Mouse (Mus musculus) kidney, embryonic 15.5 days (tissue): ENCODE results near the gene Cphx3. TPM values are rescaled to one million over a fixed set of nuclear protein-coding genes. Genes with fewer than 3 reads are reported as not detected.
"Not testable (repeated sequence)": the region's sequence is repeated elsewhere in the genome, so short reads cannot be mapped to it uniquely, and the experiment has no call there.

Experiments used
- ATAC-seq: fragments of 200-750 bp; cut with Nextera tagmentation; replicated peaks from 2 replicates; pipeline ENCODE4 v1.8.0; 2017; ENCODE audit warnings: moderate TSS enrichment; ENCODE audit not compliant: low FRiP score
- H3K27ac ChIP-seq: fragments of 300-500 bp; sonication (generic); 2 replicates; pipeline ENCODE4 v1.5.1; 2015; ENCODE audit warnings: mild to moderate bottlenecking, inconsistent platforms
- H3K27me3 ChIP-seq: fragments of 300-500 bp; sonication (generic); 2 replicates; pipeline ENCODE4 v1.6.1; 2015; ENCODE audit warnings: inconsistent platforms
- H3K36me3 ChIP-seq: fragments of 300-500 bp; sonication (generic); 2 replicates; pipeline ENCODE4 v1.6.1; 2015; ENCODE audit warnings: inconsistent platforms
- H3K4me1 ChIP-seq: fragments of 300-500 bp; sonication (generic); 2 replicates; pipeline ENCODE4 v1.6.1; 2015; ENCODE audit warnings: inconsistent platforms
- H3K4me2 ChIP-seq: fragments of 300-500 bp; sonication (generic); 2 replicates; pipeline ENCODE4 v1.6.1; 2015; ENCODE audit warnings: moderate library complexity, mild to moderate bottlenecking, inconsistent platforms
- H3K4me3 ChIP-seq: fragments of 300-500 bp; sonication (generic); replicated peaks from 2 replicates; pipeline ENCODE4 v1.5.1; 2015; ENCODE audit warnings: mild to moderate bottlenecking, inconsistent platforms
- H3K9ac ChIP-seq: fragments of 300-500 bp; sonication (generic); 2 replicates; pipeline ENCODE4 v1.6.1; 2015; ENCODE audit warnings: mild to moderate bottlenecking, inconsistent platforms
- H3K9me3 ChIP-seq: fragments of 300-500 bp; sonication (generic); replicated peaks from 2 replicates; pipeline ENCODE4 v1.6.1; 2016; ENCODE audit warnings: inconsistent platforms
- WGBS: fragments of 180-500 bp; shearing (Covaris S2); methylation state at CpG from one replicate; pipeline ENCODE4 v1.1.7; 2015; ENCODE audit warnings: mixed read lengths; 5-methylcytosine and 5-hydroxymethylcytosine counted together
- polyA plus RNA-seq: library from polyadenylated mRNA; unstranded; fragments of >200 nt; fragmentation: Nextera tagmentation; extraction: Ambion mirVana; gene quantifications from 2 replicates; pipeline ENCODE4 v1.2.1, GENCODE M21; 2015

The Cphx3 gene
- polyA plus RNA-seq, 1 experiment from 2014 or later: 0.12 TPM

GRCm38 (mm10) chr14:26081216-26081615, 881 bp upstream of the Cphx3 start, which contains the start of gene Cphx2:
Gene Cphx2 (plus strand): TSS chr14:26081516.
- H3K36me3 ChIP-seq, H3K9me3 ChIP-seq, H3K9ac ChIP-seq, H3K27me3 ChIP-seq, H3K4me1 ChIP-seq, ATAC-seq, H3K4me2 ChIP-seq, H3K4me3 ChIP-seq, H3K27ac ChIP-seq: not testable (repeated sequence)
- no CpG with 5 or more reads among the region's 6 CpGs for WGBS

- not testable (repeated sequence) for H3K4me2 ChIP-seq, H3K36me3 ChIP-seq, H3K27me3 ChIP-seq, H3K27ac ChIP-seq, H3K9me3 ChIP-seq, H3K4me3 ChIP-seq, H3K4me1 ChIP-seq, H3K9ac ChIP-seq, ATAC-seq
- WGBS: no CpG with 5 or more reads among the region's 3 CpGs
Observed at GRCm38 (mm10) chr14:26097622-26098021, 15.5 kb downstream of the Cphx3 start.

- WGBS: no CpG with 5 or more reads among the region's 7 CpGs
- not testable (repeated sequence) for H3K9me3 ChIP-seq, H3K4me1 ChIP-seq, H3K36me3 ChIP-seq, H3K4me3 ChIP-seq, H3K27me3 ChIP-seq, H3K4me2 ChIP-seq, H3K27ac ChIP-seq, H3K9ac ChIP-seq
- peak; percentile 4; the same call in 1 of the 2 replicates for ATAC-seq
Observed at GRCm38 (mm10) chr14:26118150-26118549, 36.1 kb downstream of the Cphx3 start, which contains the start of gene Duxbl2. Gene Duxbl2 (plus strand): TSS chr14:26118349.

DNA sequence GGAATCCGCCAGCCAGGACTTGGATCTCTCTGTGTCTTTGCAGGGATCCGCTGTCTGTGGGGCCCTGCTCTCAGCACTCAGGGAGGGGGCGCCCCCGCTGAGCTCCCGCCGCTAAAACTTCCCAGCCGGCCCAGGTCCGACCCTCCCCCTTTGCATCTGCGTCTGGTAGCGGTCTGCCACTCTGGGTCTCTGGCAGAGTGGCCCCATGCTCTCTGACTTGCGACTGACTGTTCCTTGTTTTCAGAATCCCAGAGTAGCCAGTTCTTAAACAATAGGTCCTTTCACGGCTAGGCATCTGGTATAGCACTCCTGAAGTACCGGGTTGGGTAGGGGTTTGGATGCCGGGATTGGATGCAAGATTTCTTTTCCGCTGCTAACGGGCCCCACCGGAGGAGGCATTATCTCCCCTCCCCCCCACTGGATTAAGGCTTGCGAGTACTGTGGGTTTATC, 36.5 kb downstream of the Cphx3 start:
- ATAC-seq: peak; percentile 58; the same call in 1 of the 2 replicates

GRCm38 (mm10) chr14:26119095-26119494, 37.0 kb downstream of the Cphx3 start:
- not testable (repeated sequence) for H3K27me3 ChIP-seq, H3K4me3 ChIP-seq, ATAC-seq, H3K9me3 ChIP-seq, H3K9ac ChIP-seq, H3K36me3 ChIP-seq, H3K4me1 ChIP-seq, H3K27ac ChIP-seq, H3K4me2 ChIP-seq
- WGBS: no CpG with 5 or more reads among the region's 7 CpGs

More for the DNA sequence above, 36.5 kb downstream of the Cphx3 start:
- WGBS: no CpG with 5 or more reads among the region's 18 CpGs
- H3K9me3 ChIP-seq, H3K27me3 ChIP-seq, H3K9ac ChIP-seq, H3K27ac ChIP-seq, H3K4me3 ChIP-seq, H3K4me2 ChIP-seq, H3K4me1 ChIP-seq, H3K36me3 ChIP-seq: not testable (repeated sequence)

GRCm38 (mm10) chr14:26147095-26147494, 65.0 kb downstream of the Cphx3 start:
- H3K4me2 ChIP-seq, H3K9ac ChIP-seq, H3K9me3 ChIP-seq, H3K27ac ChIP-seq, H3K27me3 ChIP-seq, H3K4me1 ChIP-seq, H3K4me3 ChIP-seq, ATAC-seq, H3K36me3 ChIP-seq: not testable (repeated sequence)
- WGBS: no CpG with 5 or more reads among the region's 2 CpGs

DNA sequence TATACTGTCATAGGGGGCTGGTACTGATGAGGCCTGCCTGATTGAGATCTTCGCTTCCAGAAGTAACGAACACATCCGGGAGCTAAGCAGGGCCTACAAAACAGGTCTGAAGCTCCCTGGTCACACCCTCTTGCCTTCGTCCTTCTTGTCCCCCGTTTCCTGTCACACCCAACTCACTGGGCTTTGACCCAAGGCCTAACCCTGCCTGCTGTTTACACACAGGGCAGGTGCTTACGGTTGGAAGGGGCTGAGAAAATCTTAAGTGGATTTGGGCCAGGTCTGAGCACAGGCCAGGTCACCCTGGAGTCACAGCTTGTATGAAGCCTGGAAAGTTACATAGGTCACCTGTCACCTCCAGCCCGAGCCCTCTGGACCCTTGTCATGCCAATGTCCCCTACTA, 73.9 kb downstream of the Cphx3 start:
- not testable (repeated sequence) for ATAC-seq, H3K27ac ChIP-seq, H3K9me3 ChIP-seq, H3K9ac ChIP-seq, H3K36me3 ChIP-seq, H3K4me3 ChIP-seq, H3K4me2 ChIP-seq, H3K27me3 ChIP-seq, H3K4me1 ChIP-seq
- no CpG with 5 or more reads among the region's 7 CpGs for WGBS

- not testable (repeated sequence) for H3K9ac ChIP-seq, H3K27ac ChIP-seq, H3K36me3 ChIP-seq, H3K4me1 ChIP-seq, H3K27me3 ChIP-seq, H3K4me3 ChIP-seq, H3K9me3 ChIP-seq, H3K4me2 ChIP-seq, ATAC-seq
- no CpG with 5 or more reads among the region's 9 CpGs for WGBS
Observed at GRCm38 (mm10) chr14:26161156-26161555, 79.1 kb downstream of the Cphx3 start.

DNA sequence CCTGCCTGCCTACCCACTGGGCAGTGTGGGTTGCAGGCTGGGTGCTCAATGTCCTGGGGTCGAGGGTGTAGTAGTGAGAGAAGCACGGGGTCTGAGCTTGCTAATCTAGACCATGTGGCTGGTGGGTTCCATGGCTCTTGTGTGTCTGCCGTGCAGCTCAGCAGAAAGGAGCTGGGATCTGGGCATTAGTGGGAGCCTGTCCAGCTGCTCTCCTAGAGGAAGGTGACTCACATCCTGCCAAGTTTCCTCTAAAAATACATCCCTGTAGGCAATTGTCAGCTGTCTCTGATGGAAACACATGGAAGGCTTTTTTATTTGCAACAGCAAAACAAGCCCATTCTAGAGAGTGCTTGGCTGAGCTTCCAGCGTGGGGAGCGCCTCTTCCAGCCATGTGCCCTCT, 80.3 kb downstream of the Cphx3 start:
- WGBS: no CpG with 5 or more reads among the region's 5 CpGs
- ATAC-seq, H3K4me2 ChIP-seq, H3K9ac ChIP-seq, H3K4me3 ChIP-seq, H3K27me3 ChIP-seq, H3K36me3 ChIP-seq, H3K9me3 ChIP-seq, H3K4me1 ChIP-seq, H3K27ac ChIP-seq: not testable (repeated sequence)

DNA sequence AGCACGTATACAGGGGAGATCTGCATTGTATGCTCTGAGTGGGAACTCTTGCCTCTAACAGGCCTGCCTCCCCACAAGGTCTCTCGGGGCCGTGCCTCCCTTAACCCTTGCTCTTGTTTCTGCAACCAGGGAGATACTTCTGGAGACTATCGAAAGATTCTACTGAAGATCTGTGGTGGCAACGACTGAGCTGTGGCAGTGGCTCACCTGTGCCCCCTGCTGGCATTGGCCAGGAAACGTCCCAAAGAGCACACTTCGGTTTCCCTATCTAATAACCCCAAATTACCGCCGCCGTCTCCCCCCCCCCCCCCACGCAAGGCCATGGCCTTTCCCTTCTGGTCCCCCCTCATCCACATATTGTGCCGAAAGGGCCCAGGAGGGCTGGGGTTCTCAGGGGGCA, 83.2 kb downstream of the Cphx3 start:
- not testable (repeated sequence) for H3K27ac ChIP-seq, H3K36me3 ChIP-seq, H3K4me1 ChIP-seq, H3K4me2 ChIP-seq, ATAC-seq, H3K9me3 ChIP-seq, H3K27me3 ChIP-seq, H3K4me3 ChIP-seq, H3K9ac ChIP-seq
- no CpG with 5 or more reads among the region's 12 CpGs for WGBS

GRCm38 (mm10) chr14:26173955-26174354, 91.9 kb downstream of the Cphx3 start:
- not testable (repeated sequence) for H3K9me3 ChIP-seq, H3K27ac ChIP-seq, H3K4me1 ChIP-seq, H3K4me2 ChIP-seq, H3K4me3 ChIP-seq, H3K9ac ChIP-seq, H3K27me3 ChIP-seq, ATAC-seq, H3K36me3 ChIP-seq
- WGBS: no CpG with 5 or more reads among the region's 3 CpGs

DNA sequence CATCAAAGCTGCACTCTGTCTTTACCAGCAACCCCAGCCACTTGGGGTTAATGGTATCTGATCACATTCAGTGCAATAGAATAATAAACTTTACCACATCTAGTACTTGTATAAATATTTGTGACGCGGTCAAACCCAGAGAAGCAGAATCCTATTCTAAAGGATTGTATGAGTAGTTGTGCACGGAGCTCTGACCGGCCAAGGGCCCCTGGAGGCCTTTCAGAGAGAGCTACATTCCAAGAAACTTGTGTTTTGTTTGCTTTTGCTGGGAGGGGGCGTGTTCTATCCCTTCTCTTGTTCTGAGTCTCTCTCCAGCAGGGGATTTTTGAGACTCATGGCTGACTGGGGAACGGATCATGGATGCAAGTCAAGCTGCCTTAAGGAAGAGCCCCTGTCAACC, 92.9 kb downstream of the Cphx3 start:
- not testable (repeated sequence) for H3K27ac ChIP-seq, ATAC-seq, H3K36me3 ChIP-seq, H3K4me1 ChIP-seq, H3K9me3 ChIP-seq, H3K27me3 ChIP-seq, H3K4me3 ChIP-seq, H3K4me2 ChIP-seq, H3K9ac ChIP-seq
- WGBS: no CpG with 5 or more reads among the region's 6 CpGs

GRCm38 (mm10) chr14:26181660-26182059, 99.6 kb downstream of the Cphx3 start:
- not testable (repeated sequence) for H3K9ac ChIP-seq, H3K4me2 ChIP-seq, H3K36me3 ChIP-seq, H3K9me3 ChIP-seq, H3K27ac ChIP-seq, ATAC-seq, H3K27me3 ChIP-seq, H3K4me3 ChIP-seq, H3K4me1 ChIP-seq
- no CpG with 5 or more reads among the region's 10 CpGs for WGBS
